Mouse (Mus musculus): ENCODE measurements around the gene Hey2. TPM values are rescaled to one million over a fixed set of nuclear protein-coding genes. Genes with fewer than 3 reads are reported as not detected.
A peak's percentile ranks its signal among the peaks of the same experiment; 100 is the strongest.

The Hey2 gene
- polyA plus RNA-seq, 1 experiment from 2014 or later: 3.9 TPM

GRCm38 (mm10) chr10:30838188-30838587 is 4.4 kb downstream of the Hey2 start:
- ATAC-seq: no peak
- Histone ChIP-seq H3K27me3 (replicated peaks; ENCODE audit: control insufficient read depth, insufficient read depth, low read length) (no peaks in the 10 kb centered on the region; the same call in 1 of the 2 replicates), H3K27ac (ENCODE audit: low read length) (no peak overlapping the region), H3K4me3 (replicated peaks; ENCODE audit: low read length) (no peak overlapping the region), H3K4me2 (ENCODE audit: low read length) (no peak overlapping the region), H3K9ac (replicated peaks; ENCODE audit: low read depth, low read length) (no peak overlapping the region), H3K4me1 (replicated peaks; ENCODE audit: control insufficient read depth, insufficient read depth, low read length) (peaks cover 8% of the 10 kb centered on the region), H3K36me3 (ENCODE audit: control insufficient read depth, insufficient read depth) (no peaks in the 10 kb centered on the region), H3K9me3 (ENCODE audit: control insufficient read depth, low read length) (no peaks in the 10 kb centered on the region)
- 4% methylated on average over 1 of the region's 1 CpGs for WGBS

- peak; percentile 87 for ATAC-seq
- WGBS: 0% methylated on average over 1 of the region's 1 CpGs
- H3K4me2 ChIP-seq (ENCODE audit: low read length): no peak overlapping the region
- no peak overlapping the region for H3K27ac ChIP-seq (ENCODE audit: low read length)
- H3K27me3 ChIP-seq (replicated peaks; ENCODE audit: control insufficient read depth, insufficient read depth, low read length): no peaks in the 10 kb centered on the region
- H3K36me3 ChIP-seq (ENCODE audit: control insufficient read depth, insufficient read depth): no peaks in the 10 kb centered on the region
- no peaks in the 10 kb centered on the region for H3K4me1 ChIP-seq (replicated peaks; ENCODE audit: control insufficient read depth, insufficient read depth, low read length)
- H3K9ac ChIP-seq (replicated peaks; ENCODE audit: low read depth, low read length): no peak overlapping the region
- H3K4me3 ChIP-seq (replicated peaks; ENCODE audit: low read length): no peak overlapping the region
- H3K9me3 ChIP-seq (ENCODE audit: control insufficient read depth, low read length): no peaks in the 10 kb centered on the region
Measured at GRCm38 (mm10) chr10:30825049-30825448, 17.6 kb downstream of the Hey2 start.

GRCm38 (mm10) chr10:30810967-30811293 is 31.7 kb downstream of the Hey2 start:
- Histone ChIP-seq H3K9me3 (ENCODE audit: control insufficient read depth, low read length) (no peaks in the 10 kb centered on the region), H3K4me3 (replicated peaks; ENCODE audit: low read length) (peak overlapping the region; percentile 54), H3K4me1 (replicated peaks; ENCODE audit: control insufficient read depth, insufficient read depth, low read length) (no peaks in the 10 kb centered on the region), H3K9ac (replicated peaks; ENCODE audit: low read depth, low read length) (peak overlapping the region; percentile 63), H3K4me2 (ENCODE audit: low read length) (peak overlapping the region; percentile 43), H3K36me3 (ENCODE audit: control insufficient read depth, insufficient read depth) (no peaks in the 10 kb centered on the region), H3K27ac (ENCODE audit: low read length) (no peak overlapping the region), H3K27me3 (replicated peaks; ENCODE audit: control insufficient read depth, insufficient read depth, low read length) (no peaks in the 10 kb centered on the region)
- ATAC-seq: peak; percentile 97
- 7% methylated on average over 11 of the region's 11 CpGs for WGBS

GRCm38 (mm10) chr10:30810247-30810966 is 32.2 kb downstream of the Hey2 start:
- H3K4me2 ChIP-seq (ENCODE audit: low read length): peak overlapping the region; percentile 43
- H3K9me3 ChIP-seq (ENCODE audit: control insufficient read depth, low read length): no peaks in the 10 kb centered on the region
- H3K9ac ChIP-seq (replicated peaks; ENCODE audit: low read depth, low read length): peak overlapping the region; percentile 63
- H3K4me1 ChIP-seq (replicated peaks; ENCODE audit: control insufficient read depth, insufficient read depth, low read length): no peaks in the 10 kb centered on the region
- no peak overlapping the region for H3K27ac ChIP-seq (ENCODE audit: low read length)
- no peaks in the 10 kb centered on the region for H3K36me3 ChIP-seq (ENCODE audit: control insufficient read depth, insufficient read depth)
- WGBS: 30% methylated on average over 9 of the region's 9 CpGs
- H3K4me3 ChIP-seq (replicated peaks; ENCODE audit: low read length): peak overlapping the region; percentile 54
- H3K27me3 ChIP-seq (replicated peaks; ENCODE audit: control insufficient read depth, insufficient read depth, low read length): no peaks in the 10 kb centered on the region
- ATAC-seq: peak; percentile 55

GRCm38 (mm10) chr10:30803587-30804253 is 38.9 kb downstream of the Hey2 start:
- peak; percentile 6; the same call in 1 of the 2 replicates for ATAC-seq
- Histone ChIP-seq H3K27me3 (replicated peaks; ENCODE audit: control insufficient read depth, insufficient read depth, low read length) (no peaks in the 10 kb centered on the region), H3K9me3 (ENCODE audit: control insufficient read depth, low read length) (no peaks in the 10 kb centered on the region), H3K9ac (replicated peaks; ENCODE audit: low read depth, low read length) (peak overlapping the region; percentile 83), H3K36me3 (ENCODE audit: control insufficient read depth, insufficient read depth) (no peaks in the 10 kb centered on the region), H3K4me3 (replicated peaks; ENCODE audit: low read length) (peak overlapping the region; percentile 65), H3K4me2 (ENCODE audit: low read length) (peak overlapping the region; percentile 57), H3K27ac (ENCODE audit: low read length) (peak overlapping the region; percentile 94), H3K4me1 (replicated peaks; ENCODE audit: control insufficient read depth, insufficient read depth, low read length) (peaks cover 10% of the 10 kb centered on the region; the same call in 1 of the 2 replicates)
- WGBS: 25% methylated on average over 7 of the region's 7 CpGs

GRCm38 (mm10) chr10:30802681-30803586 is 39.7 kb downstream of the Hey2 start, which contains the start of gene Ncoa7:
Gene Ncoa7, minus strand, starts transcription at chr10:30803326.
- Histone ChIP-seq H3K4me3 (replicated peaks; ENCODE audit: low read length) (peak within 1 kb of the TSS; percentile 65), H3K36me3 (ENCODE audit: control insufficient read depth, insufficient read depth) (no peaks in the 10 kb centered on the region), H3K4me1 (replicated peaks; ENCODE audit: control insufficient read depth, insufficient read depth, low read length) (peaks cover 10% of the 10 kb centered on the region; the same call in 1 of the 2 replicates), H3K9ac (replicated peaks; ENCODE audit: low read depth, low read length) (peak within 1 kb of the TSS; percentile 83), H3K4me2 (ENCODE audit: low read length) (peak within 1 kb of the TSS; percentile 64), H3K27me3 (replicated peaks; ENCODE audit: control insufficient read depth, insufficient read depth, low read length) (no peaks in the 10 kb centered on the region), H3K9me3 (ENCODE audit: control insufficient read depth, low read length) (no peaks in the 10 kb centered on the region), H3K27ac (ENCODE audit: low read length) (peak within 1 kb of the TSS; percentile 94)
- peak; percentile 92 for ATAC-seq
- under 1% methylated on average over 85 of the region's 89 CpGs for WGBS

GRCm38 (mm10) chr10:30802033-30802432 is 40.6 kb downstream of the Hey2 start:
- Histone ChIP-seq H3K27ac (ENCODE audit: low read length) (peak overlapping the region; percentile 94), H3K4me1 (replicated peaks; ENCODE audit: control insufficient read depth, insufficient read depth, low read length) (peaks cover 10% of the 10 kb centered on the region; the same call in 1 of the 2 replicates), H3K9me3 (ENCODE audit: control insufficient read depth, low read length) (no peaks in the 10 kb centered on the region), H3K9ac (replicated peaks; ENCODE audit: low read depth, low read length) (peak overlapping the region; percentile 83), H3K4me3 (replicated peaks; ENCODE audit: low read length) (peak overlapping the region; percentile 65), H3K36me3 (ENCODE audit: control insufficient read depth, insufficient read depth) (no peaks in the 10 kb centered on the region), H3K4me2 (ENCODE audit: low read length) (peak overlapping the region; percentile 64), H3K27me3 (replicated peaks; ENCODE audit: control insufficient read depth, insufficient read depth, low read length) (no peaks in the 10 kb centered on the region)
- 6% methylated on average over 8 of the region's 8 CpGs for whole genome bisulfite sequencing
- ATAC-seq: peak; percentile 5; the same call in 1 of the 2 replicates

- H3K9me3 ChIP-seq (ENCODE audit: control insufficient read depth, low read length): no peaks in the 10 kb centered on the region
- no peak overlapping the region for H3K4me3 ChIP-seq (replicated peaks; ENCODE audit: low read length)
- no peak overlapping the region for H3K4me2 ChIP-seq (ENCODE audit: low read length)
- H3K9ac ChIP-seq (replicated peaks; ENCODE audit: low read depth, low read length): no peak overlapping the region
- no peaks in the 10 kb centered on the region for H3K36me3 ChIP-seq (ENCODE audit: control insufficient read depth, insufficient read depth)
- H3K4me1 ChIP-seq (replicated peaks; ENCODE audit: control insufficient read depth, insufficient read depth, low read length): peaks cover 10% of the 10 kb centered on the region; the same call in 1 of the 2 replicates
- ATAC-seq: no peak
- H3K27me3 ChIP-seq (replicated peaks; ENCODE audit: control insufficient read depth, insufficient read depth, low read length): no peaks in the 10 kb centered on the region
- WGBS: 97% methylated on average over 2 of the region's 2 CpGs
- no peak overlapping the region for H3K27ac ChIP-seq (ENCODE audit: low read length)
Measured at GRCm38 (mm10) chr10:30799713-30800450, 42.7 kb downstream of the Hey2 start.

Measured in forebrain, embryonic 16.5 days (tissue).